Mouse (Mus musculus) layer of hippocampus, adult 9-11 months (tissue): ENCODE measurements around the gene Nf2.

Experiments used
- DNase-seq: peaks from one replicate; pipeline ENCODE4 v3.0.0; 2022

Nf2 gene

DNA sequence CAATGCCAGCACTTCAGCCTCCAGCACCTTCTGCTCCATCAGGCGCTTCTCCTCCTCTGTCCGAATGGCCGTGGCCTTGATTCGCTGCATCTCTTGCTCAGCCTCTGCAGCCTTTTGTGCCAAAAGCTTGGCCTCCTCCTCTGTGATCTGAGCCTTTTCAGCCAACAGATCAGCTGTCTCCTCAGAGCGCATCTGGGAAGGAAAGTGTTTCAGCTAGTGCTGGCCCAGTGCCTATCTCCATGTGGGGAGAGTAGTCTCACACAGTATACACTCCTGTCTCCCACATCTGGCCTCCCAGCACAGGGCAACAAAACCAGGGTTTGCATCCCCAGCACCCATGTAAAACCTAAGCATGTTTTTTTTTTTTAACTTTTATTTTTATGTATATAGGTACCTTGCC lies 59.6 kb downstream of the Nf2 start:
- DNase-seq = no peak

DNA sequence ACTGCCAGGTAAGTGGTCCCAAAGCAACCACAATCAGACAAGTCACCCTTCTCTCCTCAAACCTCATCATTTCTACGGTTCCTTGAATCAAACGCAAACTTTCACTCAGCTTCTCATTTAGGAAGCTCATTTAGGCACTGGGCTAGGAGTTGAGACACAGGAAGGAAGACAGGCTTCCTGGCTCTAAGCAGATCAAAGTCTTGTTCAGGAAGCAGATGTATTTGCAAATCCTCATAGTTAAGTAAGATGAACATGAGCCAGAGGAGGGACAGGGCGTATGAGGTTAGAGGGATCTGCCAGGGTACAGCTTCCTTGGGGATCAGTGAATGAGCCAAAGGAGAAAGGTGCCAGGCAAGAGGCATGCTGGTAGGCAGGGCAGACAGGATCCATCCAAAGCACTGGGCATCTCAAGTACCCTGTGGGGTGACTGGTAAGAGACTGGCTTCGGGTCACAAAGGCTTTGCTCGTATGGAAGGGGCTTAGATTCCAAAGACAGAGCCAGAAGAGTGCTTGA lies 64.7 kb downstream of the Nf2 start:
- no peak for DNase-seq

DNA sequence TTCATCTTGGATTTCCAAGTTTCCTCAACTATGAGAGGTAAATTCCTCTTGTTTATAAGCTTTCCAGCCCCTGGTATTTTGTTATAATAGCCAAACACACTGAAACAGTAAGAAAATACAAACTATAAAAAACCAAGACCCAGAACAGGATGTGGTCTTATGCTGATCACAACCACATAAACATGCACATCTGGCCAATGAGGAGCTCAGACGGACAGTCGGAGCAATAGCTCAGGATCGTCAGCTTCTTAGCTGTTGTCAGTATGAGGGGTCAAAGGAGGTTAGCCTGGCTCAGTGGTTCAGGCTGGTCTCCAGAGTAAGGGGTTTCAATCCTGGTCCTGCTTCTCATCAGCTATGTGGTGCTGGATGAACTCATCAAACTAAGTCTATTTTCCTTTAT lies 66.2 kb downstream of the Nf2 start:
- no peak for DNase-seq

DNA sequence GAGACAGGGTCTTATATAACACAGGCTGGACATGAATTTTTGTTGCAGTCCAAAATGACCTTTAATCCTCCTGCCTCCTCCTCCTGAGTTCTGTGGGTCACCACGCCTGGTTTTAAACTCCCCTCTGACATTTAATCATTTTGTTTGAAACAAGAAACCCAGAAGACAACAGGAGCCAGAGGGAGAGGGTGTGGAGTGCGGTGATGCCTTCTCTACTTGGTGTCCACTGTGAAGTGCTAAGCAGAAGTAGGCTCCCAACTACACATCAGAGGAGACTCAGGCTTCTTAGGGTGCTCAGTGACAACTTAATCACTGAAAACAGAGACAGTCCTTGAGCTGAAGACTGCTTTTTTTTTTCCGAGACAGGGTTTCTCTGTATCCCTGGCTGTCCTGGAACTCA lies 68.4 kb downstream of the Nf2 start:
- no peak for DNase-seq

DNA sequence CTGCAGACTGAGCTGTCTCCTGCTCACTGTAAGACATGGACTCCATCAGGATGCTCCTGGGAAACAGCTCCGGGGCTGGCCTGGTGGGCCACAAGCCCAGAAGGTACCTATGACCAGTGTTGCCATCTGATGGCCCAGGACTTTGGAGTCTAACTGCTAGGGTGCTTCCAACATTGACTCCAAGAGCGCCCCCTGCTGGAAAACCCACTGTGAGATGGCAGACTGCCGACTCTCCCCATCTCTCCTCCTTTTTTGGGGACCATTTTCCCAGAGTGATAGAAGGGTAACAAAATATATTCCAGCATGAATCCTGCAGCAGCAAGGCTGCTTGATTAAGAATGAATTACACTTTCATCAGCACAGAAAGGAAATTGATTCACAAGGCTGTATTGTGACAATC lies 76.4 kb downstream of the Nf2 start:
- DNase-seq = peak; percentile 67

DNA sequence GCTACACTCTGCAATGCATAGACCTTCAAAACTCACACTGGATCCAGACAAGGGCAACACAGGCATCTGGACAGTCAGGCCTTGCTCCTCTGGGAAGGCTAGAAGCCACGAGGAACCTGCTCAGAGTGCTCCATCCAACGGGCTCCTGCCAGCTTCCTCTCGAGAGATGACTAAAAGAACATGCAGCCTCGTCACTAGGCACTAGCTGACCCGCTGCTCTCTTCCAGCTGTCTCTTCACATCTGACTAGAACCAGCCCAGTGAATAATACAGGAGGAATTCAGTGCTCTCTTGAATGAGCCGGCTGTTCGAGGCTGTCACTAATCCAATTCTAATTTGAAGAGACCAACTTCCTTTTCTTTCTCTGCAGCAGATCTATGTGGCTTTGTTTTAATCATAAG lies 77.6 kb downstream of the Nf2 start:
- peak; percentile 31 for DNase-seq

DNA sequence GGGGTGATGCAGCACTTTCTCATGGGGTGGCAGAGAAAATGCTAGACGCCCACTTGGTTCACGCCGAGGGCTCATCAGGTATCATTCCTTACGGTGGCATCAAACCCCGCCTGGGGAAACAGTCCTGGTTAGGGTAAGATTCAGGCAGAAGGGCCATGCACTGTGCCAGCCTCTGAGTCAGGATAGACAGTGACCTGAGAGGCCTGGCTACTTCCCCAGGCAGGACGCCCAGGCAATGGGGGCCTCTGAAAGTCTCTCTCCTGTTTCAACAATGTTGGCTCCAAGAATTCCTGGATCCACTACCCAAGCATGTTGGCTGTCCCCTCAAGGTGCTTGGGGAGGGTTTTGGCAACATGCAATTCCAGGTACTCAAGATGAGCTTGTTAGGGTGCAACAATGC lies 79.5 kb downstream of the Nf2 start:
- no peak for DNase-seq

DNA sequence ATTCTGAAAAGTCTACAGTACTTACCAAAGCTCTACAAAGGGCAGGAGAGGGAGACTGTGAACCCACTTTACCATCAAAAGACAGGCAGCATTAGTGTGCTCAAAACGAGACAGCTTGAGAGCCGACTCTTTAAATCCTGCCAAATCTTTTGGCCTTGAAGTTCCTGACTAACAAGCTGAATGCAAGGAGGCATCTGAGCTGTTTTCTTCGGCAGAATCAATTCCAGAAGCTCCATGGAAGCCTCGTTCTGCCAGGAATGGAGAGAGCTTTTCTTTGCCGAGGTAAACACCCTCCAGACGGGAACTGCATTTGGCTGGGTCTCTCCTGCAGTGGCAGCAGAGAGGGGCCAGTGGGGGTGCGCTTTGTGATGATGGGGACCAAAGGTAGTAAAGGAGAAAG lies 80.0 kb downstream of the Nf2 start:
- DNase-seq = peak; percentile 35

DNA sequence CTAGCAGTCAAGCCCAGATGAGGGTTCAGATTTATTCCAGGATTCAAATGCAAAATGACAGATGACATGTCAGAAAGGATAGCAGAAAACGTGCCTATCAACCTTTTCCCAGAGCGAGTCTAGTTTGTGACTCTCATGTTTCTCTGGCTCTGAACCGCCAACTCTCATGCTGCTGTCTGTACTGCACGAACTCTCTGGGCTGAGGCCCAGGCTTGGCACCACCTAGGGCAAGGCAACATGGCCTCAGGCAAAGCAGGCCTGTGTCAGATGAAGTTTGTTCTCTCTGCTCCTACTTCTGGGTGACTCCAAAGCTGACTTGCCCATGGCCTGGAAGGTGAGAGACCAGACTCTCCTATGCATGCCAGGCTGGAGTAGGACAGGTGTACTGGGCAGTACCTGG lies 80.9 kb downstream of the Nf2 start:
- DNase-seq = no peak

DNA sequence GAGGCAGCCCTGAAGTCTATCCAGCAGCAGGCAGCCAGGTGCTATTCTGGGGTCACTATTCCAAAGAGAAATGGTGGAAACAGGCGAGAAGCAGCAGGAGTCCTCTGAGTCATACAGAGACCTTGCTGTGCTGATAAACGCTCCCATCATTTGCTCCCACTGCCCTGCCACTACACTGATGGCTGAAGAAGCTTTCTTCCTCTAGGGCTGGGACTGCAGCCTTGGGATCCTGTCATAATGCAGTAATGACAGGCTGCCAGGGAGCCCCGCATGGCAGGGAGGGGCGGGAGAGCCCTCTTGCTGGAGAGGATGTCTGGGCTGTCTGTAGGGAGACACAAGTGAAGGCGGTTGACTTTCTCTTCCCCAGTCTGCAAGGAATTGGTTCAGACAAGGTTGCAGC lies 84.9 kb downstream of the Nf2 start:
- no peak for DNase-seq

DNA sequence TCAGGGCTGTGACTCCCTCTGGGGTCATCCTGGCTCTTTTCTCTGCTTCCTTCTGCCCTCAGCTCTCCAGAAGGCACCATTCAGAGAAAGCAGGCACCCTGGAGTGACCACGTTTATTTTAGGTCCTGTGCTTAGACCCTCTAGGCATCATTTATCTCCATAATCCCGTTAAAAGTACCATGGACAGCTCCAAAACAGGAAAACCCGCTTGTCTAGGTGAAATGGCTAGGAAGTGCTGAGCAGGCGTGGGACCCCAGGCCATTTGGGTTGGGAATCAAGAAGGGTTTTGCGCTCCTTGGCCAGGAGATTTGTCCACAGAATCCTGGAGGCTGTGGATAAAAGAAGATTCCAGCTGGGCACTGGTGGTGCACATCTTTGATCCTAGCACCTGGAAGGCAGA lies 85.7 kb downstream of the Nf2 start:
- DNase-seq = no peak

DNA sequence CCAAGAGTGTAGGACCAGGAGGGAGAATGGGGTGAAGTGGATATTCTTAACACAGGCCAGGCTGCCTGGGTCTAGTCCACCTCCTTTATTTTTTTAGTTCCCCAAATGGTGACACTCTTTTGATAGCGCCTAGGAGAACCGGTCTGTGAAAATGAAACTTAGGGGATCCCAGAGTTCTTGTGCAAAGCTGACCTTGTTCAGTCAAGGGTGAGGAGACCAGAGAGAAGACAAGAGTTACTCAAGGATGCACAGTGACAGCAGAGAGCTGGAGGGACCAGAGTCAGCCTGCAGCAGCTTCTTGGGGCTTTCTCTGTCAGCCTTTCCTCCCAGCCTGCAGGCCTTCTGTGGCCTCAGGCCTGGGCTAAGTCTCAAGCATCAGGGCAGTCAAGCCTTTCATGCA lies 86.8 kb downstream of the Nf2 start:
- no peak for DNase-seq

DNA sequence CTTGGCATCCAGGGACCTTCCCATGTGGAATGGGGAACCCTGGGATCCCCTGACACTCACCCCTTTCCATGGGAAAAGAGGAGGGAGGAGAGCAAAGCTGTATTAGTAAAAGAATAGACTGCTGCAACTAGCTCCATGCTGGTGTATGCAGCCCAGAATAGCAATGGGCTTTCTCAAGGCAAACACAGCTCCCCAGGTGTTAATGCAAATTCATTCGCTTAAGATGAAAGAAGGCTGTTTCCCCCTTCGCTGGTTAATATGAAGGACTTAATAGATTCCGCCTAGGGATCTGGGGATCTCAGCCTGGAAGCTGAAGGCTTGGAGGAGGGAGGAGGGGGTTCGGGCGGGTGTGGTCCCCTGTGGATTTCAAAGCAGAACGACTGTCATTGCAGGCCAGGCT lies 87.3 kb downstream of the Nf2 start:
- no peak for DNase-seq

DNA sequence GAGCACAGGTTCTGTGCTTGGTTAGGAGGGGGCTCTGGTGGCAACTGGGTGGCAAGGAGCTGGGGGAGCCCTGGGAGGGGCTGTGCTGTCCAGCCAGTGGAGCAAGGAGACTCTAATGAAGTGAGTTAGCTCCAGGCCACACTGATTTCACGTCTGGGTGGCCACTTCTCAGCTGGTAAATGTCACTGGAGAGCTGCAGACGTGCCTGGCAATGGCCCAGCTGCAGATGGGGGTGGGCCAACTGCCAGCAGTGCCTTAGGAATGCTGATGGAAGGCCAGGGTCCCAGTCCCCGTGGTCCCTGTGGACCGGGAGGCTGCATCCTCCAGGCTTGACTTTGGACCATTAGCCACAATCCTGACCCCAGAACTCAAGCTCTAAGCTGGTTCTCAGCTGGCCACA lies 88.9 kb downstream of the Nf2 start:
- no peak for DNase-seq

DNA sequence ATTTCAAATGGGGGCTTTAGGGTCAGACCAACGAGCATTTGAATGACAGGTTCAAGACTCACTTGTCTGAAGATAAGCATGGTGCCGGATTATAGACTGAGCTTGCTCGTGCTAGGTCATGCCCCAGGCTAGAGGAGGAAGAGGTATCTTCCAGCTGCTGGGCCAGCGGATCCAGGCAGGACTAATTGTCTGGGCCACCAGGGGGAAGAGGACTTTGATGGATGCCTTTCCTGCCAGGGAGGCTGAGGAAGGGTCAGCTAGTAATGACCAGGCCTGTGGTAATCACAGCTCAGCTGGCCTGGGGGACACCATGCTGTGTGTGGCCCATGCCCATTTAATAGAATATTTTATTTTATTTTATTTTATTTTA lies 91.6 kb downstream of the Nf2 start:
- no peak for DNase-seq

DNA sequence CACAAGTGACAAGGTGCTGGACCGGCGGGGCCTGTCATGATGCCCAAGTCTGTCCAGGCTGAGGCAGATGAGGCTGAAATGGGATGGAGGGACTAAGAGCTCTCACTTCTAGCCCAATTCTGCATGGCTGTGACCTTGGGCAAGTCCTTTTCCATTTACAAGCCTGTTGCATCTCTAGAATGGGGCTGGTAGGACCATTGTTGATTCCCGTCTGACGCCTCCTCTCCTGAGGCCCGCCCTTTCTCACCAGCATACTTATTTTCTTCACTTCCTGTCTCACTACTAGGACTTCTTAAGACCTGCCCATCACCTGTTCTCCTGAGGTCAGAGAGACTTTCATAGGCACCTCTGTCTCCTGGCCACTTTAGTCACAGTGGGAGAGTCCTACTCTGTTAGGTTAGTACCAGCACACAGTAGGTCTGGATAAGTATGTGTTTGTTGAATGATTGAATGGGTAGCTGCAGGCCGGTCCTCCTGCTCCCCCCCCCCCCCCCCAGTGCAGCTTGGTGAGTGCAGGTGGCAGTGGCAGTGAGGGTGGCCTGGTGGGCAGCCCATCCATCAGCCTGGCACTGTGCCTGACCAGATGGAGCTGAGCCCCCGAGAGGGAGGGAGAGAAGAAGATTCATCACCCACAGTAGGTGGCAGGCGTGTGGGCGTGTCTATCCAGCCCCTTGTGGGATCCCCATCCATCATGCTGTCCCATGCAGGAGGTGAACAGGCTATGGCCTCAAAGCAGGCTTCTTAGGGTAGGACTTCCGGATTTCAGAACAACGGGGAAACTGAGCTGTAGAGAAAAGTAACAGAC lies 92.2 kb downstream of the Nf2 start:
- no peak for DNase-seq

DNA sequence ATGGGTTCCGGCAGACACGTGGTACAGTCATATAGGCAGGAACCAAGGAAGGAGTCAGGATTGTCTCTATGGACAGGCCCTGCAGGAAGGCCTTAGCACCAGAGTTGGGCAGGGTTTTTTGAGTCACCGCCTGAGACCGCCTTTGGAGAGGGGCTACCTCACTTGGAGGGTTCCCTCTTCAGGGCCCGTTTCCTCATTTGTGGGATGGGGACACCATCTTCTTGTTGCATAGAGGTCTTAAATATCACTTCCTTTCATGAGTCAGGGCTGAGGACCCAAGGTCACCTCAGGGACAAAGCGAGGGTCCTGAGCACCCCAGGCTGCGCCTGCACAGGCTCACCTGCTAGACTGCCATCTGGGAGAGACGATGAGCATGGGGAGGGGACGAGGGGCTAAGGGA lies 92.9 kb downstream of the Nf2 start:
- DNase-seq = no peak

DNA sequence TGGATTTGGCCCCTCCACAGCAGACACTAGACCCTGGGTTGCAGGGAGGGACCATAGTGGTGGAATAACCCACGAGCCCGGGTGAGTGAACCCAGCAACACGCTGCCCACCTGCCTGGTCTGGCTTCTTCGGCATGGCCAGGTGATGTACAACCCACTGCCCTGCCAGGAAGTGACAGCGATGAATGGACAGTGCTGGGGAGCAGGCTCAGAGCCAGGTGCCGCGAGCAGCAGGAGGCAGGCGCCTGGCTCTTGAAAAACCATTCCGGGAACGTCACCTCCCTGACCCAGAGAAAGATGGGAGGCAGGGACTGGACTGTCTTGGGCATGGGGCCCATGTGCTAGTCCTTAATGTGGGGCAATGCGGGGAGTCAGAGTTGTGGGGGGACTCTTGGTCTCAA lies 94.5 kb downstream of the Nf2 start:
- DNase-seq = no peak

DNA sequence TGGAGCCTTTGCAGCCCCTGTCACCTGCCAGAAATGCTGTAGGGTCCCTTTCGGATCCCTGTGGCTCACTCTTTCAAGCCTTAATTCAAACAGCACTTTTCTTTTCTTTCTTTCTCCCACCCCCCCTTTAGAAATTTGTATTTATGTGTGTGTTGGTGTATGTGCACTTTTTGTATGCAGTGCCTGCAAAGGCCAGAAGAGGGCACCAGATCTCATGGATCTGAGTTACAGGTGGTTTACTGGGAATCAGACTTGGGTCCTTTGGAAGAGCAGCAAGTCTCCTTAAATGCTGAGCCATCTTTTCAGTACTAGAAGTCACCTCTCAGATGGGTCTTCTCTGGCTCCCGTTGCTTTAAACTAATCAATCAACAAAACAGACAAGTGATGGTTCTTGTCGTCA lies 95.3 kb downstream of the Nf2 start:
- DNase-seq = no peak

DNA sequence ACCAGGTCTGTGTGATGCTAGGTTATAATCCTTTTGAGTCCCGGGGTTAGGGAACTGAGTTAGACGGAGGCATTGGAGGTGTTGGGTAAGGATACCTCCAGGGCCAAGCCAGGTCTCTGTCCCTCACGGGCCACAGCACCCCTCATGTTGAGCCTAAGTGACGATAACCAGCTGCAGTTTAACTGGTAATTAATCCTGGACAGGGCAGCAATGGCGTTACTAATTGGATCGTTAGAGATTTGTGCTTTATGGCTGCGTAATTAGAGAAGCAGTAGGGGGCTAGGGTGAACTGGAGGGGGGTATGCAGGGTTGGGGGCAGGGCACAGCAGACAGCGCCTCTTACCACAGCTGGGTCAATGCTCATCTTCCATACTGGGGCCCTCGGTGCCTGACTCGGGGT lies 96.5 kb downstream of the Nf2 start:
- no peak for DNase-seq

DNA sequence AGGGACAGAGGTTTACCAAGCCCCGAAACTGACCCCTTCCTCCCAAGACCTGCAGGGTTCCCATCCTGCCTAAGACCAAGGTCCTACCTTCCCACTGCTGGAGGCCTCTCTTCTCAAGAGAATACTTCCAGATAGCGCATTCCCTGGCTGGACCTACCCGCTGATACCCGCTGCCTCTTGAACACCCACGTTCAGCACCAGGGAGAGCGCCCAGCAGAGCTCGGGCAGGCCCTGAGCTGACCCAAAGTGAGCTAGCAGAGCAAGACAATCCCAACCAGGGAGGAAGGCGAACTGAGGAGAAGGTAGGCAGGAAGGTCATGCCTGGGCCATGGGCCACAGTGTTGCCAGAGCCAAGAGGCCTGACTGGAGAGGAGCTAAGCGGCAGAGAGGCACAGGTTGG lies 99.1 kb downstream of the Nf2 start:
- no peak for DNase-seq

DNA sequence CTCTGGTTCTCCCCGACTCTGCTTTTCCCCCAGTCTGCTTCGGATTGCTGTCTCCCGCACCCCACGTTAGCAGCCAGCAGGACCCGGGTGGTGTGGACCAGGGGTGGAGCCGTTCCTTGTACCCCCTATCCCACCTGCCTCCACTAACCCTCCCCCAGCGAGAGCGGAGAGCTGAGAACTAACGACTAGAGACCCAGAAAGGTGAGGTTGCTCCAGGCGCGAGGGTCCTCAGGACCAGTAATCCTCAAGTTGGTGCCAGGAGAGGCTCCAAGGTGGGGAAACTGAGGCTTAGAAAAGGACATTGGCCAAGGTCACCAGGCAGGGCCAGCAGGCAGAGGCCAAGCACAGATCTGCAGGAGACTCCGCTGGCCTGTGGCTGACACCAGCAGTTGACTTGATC lies 102.1 kb downstream of the Nf2 start:
- no peak for DNase-seq

DNA sequence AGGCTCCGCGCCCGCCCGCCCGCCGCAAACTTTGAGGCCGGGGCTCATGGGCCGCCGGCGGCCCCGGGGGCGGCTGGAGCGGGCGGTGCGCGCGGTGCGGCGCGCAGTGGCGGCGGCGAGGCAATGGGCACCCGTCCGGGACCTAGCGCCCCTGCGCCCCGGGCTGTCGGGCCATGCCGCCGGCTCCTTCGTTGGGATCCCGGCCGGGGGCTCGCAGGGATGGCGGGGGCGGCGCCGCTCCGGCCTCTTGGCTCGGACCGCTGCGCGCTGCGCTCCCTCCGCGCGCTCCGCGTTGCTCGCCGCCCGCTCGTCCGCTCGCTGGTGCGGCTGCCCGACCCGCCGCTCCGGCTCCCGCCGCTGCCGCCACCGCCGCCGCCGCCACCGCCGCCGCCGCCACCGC lies 102.6 kb downstream of the Nf2 start, which contains the start of gene Cabp7:
Gene Cabp7, minus strand, starts transcription at position 46 of the 400 bp plus-strand sequence.
- no peak for DNase-seq

DNA sequence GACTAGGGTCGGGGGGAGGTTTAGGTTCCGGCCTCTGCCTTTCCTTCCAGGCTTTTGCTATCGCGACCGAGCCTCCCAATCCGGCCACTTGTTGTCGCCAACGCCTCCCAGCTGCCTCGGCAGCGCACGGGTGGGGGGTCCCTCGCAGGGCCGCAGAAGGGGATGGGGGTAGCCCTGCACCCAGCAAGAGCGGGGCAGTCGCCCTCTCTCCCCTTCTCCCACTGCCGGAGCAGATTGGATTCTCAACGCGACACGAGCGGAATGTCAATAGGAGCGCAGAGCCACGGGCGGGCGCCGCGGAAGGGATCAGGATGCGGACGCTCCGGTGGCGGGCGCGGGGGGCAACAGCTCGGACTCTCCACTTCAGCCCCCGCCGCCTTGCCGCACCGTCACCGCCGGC lies 103.4 kb downstream of the Nf2 start:
- DNase-seq = no peak

DNA sequence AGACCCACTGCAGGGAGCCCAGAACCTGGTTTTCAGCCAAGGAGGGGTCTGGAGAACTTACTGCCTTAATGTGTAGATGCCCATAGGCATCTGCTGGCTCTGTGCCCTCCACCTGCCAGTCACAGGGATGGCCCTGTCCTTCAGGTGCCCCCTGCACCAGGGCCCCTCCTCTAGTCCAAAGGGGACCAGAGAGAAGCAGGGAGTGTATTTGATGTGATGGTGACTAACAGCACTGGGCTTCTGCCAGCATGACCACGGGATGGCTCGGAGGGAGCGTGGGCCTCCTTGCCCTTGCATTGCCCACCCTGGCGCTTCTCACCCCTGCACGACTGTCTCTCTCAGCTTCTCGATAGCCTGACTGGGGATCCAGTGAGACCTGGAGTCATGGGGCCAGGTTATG lies 104.6 kb downstream of the Nf2 start:
- no peak for DNase-seq
